9 mouse cellular contexts compared by ENCODE assay signal in the genomic region with DNA sequence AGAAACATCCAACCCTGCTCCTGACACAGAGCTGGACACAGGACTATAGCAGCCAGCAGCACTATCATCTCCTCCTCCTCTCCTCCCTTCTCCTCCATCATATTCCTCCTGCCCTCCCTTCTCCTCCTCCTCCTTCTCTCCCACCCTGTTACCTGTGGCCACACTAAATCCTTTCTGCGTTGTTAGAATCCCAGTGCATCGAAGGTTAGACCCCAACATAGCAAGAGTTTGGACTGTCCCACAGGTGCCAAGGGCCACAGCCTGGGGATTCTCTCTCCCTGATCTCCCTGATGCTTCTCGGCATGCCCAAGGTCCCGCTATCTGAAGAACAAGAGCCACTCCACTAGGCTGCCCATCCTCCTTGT. TPM values are rescaled to one million over a fixed set of nuclear protein-coding genes. Genes with fewer than 3 reads are reported as not detected.
DNase-seq lines count a peak whose midpoint lies in the region; ATAC-seq lines count a peak whose summit lies in the region.
"Had no signal": no experiment of that assay in that cellular context is flagged by ENCODE, and none has a peak within 500 bp of the region (broad histone marks: within the 10 kb centered on the region; RNA-seq: fewer than 3 reads in every experiment).

No protein-coding gene starts in this region.

- 0 out of 2 replicates have a peak, but pooled peaks have one; percentile 28 for ATAC-seq in cerebellum, adult (ENCODE audit: insufficient number of reproducible peaks, low FRiP score, low TSS enrichment)
- peak; percentile 14 for ATAC-seq in lung, embryonic 16.5 days (ENCODE audit: low read depth)
- ATAC-seq in liver, embryonic 15.5 days (ENCODE audit: insufficient read depth): no peak

- no peaks in the 10 kb centered on the region for H3K27me3 ChIP-seq in lung, embryonic 16.5 days (ENCODE audit: control insufficient read depth, insufficient read depth, low read depth, low read length)
- peaks cover 43% of the 10 kb centered on the region for H3K27me3 ChIP-seq in liver, embryonic 15.5 days

- H3K9ac ChIP-seq in lung, embryonic 16.5 days (ENCODE audit: low read length): peak overlapping the region; percentile 82
- no peak overlapping the region for H3K9ac ChIP-seq in liver, embryonic 15.5 days

- no peaks in the 10 kb centered on the region for H3K36me3 ChIP-seq in lung, embryonic 16.5 days (ENCODE audit: control insufficient read depth, insufficient read depth, low read length)
- no peaks in the 10 kb centered on the region for H3K36me3 ChIP-seq in liver, embryonic 15.5 days (replicated peaks)

- H3K4me1 ChIP-seq in lung, embryonic 16.5 days (replicated peaks; ENCODE audit: control insufficient read depth, insufficient read depth, low read length): peaks cover 29% of the 10 kb centered on the region
- H3K4me1 ChIP-seq in liver, embryonic 15.5 days (replicated peaks): no peaks in the 10 kb centered on the region

- H3K4me2 ChIP-seq in lung, embryonic 16.5 days (ENCODE audit: low read depth, low read length): peak overlapping the region; percentile 82
- H3K4me2 ChIP-seq in liver, embryonic 15.5 days: peak overlapping the region; percentile 44; the same call in 1 of the 2 replicates

- peak overlapping the region; percentile 69 for H3K4me3 ChIP-seq in lung, embryonic 16.5 days (ENCODE audit: low read length)
- peak overlapping the region; percentile 9 for H3K4me3 ChIP-seq in liver, embryonic 15.5 days (replicated peaks)

- no peak for DNase-seq in cerebellum, postnatal 10 days
- no peak for DNase-seq in lung, postnatal 36 days
- peak; percentile 47 for DNase-seq in testis, postnatal 14 days (ENCODE audit: low spot score)
- no peak for DNase-seq in left cerebral cortex, adult 8-10 months (ENCODE audit: low spot score in 2 of 2)
- DNase-seq in ovary, adult 18-20 months (ENCODE audit: low spot score): no peak

- WGBS in lung, embryonic 16.5 days: 16% methylated on average over 4 of the region's 4 CpGs
- WGBS in liver, embryonic 15.5 days (ENCODE audit: insufficient replicate concordance): 32% methylated on average over 4 of the region's 4 CpGs

- H3K9me3 ChIP-seq in lung, embryonic 16.5 days (ENCODE audit: control insufficient read depth, low read length): no peaks in the 10 kb centered on the region
- no peaks in the 10 kb centered on the region for H3K9me3 ChIP-seq in liver, embryonic 15.5 days (replicated peaks)

- H3K27ac ChIP-seq in lung, embryonic 16.5 days (ENCODE audit: low read length): peak overlapping the region; percentile 91
- no peak overlapping the region for H3K27ac ChIP-seq in liver, embryonic 15.5 days (replicated peaks)

RNA-seq across cellular contexts. Expression of a gene that starts 0.7 kb away (rescaled TPM):
- 16.8 and 16.9 TPM in 2 replicates for polyA plus RNA-seq in lung, embryonic 16.5 days (2015; fragmentation: Nextera tagmentation; extraction: Ambion mirVana)
- polyA plus RNA-seq in liver, embryonic 15.5 days (2015; fragmentation: Nextera tagmentation; extraction: Ambion mirVana): 0.26 and 0.33 TPM in 2 replicates
- total RNA-seq in left cerebral cortex, adult 8-10 months (2022): 10 to 100 TPM; 54.4 to 63.9 (median 56.9) TPM

RNA-seq across cellular contexts. Expression of a gene that starts 51.5 kb away (rescaled TPM):
- polyA plus RNA-seq in lung, embryonic 16.5 days (2015; fragmentation: Nextera tagmentation; extraction: Ambion mirVana): 3.8 and 5.2 TPM in 2 replicates
- polyA plus RNA-seq in liver, embryonic 15.5 days (2015; fragmentation: Nextera tagmentation; extraction: Ambion mirVana): 0.08 TPM in 1 of 2 replicates, not detected in the other
- 1 to 10 TPM; 3.8 to 5.6 (median 4.3) TPM for total RNA-seq in left cerebral cortex, adult 8-10 months (2022)
- total RNA-seq: monocyte, adult 5-6 weeks had no signal

Comparison
In these comparisons a context has a peak if more than half of its experiments do, and no peak if none do; other contexts are left out.
1. RNA of a gene that starts 0.7 kb away (polyA plus RNA-seq): 16.8 to 16.9 TPM in lung, embryonic 16.5 days; 0.26 to 0.33 TPM in liver, embryonic 15.5 days; every median in the first group is over 10 times any median in the second.